Mouse (Mus musculus): Measurements from ENCODE around the gene A730049H05Rik.

A730049H05Rik gene

GRCm38 (mm10) chr6:92879700-92880265, 63.5 kb downstream of the A730049H05Rik start:
- no peak for DNase-seq (ENCODE audit: low read depth, low spot score)

- DNase-seq (ENCODE audit: low read depth, low spot score) = no peak
Observed at GRCm38 (mm10) chr6:92882446-92882845, 66.2 kb downstream of the A730049H05Rik start.

- DNase-seq (ENCODE audit: low read depth, low spot score) = no peak
Observed at GRCm38 (mm10) chr6:92883131-92883900, 67.0 kb downstream of the A730049H05Rik start.

- DNase-seq (ENCODE audit: low read depth, low spot score) = no peak
Observed at GRCm38 (mm10) chr6:92891535-92891934, 75.3 kb downstream of the A730049H05Rik start.
